Mouse (Mus musculus) T-cell, adult 2 months (primary cell): ENCODE measurements at regions not wholly inside any gene's neighbourhood (a gene's known extent, or its start where the extent isn't known, plus 50 kb on each side); places are given as distances from the start of the nearest gene placed in this dataset.

Source experiments
- DNase-seq: peaks from one replicate; pipeline ENCODE4 v3.0.0; 2022; ENCODE audit warnings: low spot score

- DNase-seq = no peak
These were observed 78.6 kb upstream of the Nkx1-1 start for GRCm38 (mm10) chr5:33512253-33512884.

DNA sequence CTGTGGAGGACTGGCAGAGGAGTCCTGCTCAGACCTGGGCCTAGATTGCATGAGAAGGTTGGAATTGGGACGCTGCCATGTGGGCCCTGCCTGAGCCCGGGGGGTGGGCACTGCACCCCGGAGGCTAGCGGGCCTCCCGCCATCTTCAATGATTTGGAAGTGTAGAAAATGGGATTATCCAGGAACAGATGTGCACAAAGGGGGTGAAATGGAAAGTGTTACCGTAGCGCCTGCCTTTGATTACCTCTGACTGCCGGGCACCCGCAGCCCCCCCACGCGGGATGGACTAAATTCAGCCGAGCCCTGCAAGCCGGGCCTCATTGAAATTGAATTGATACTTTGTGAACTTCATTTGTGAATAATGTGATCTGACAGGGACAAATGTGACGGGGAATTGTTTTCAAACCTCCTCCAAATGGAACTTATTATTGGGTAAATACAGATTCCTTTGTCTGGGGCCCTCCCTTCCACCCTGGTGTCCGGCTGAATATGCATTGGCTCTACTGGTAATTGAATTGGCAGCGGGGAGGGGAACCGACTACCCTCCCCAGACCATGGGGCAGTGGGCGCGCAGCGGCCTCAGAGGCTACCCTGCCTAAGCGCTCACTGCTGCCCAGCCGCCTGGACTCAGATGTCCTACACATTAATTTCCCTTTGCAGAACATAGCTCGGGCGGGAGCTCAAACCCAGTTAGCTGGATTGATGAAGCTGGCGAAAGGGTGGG, 77.9 kb upstream of the Nkx1-1 start:
- no peak for DNase-seq

DNA sequence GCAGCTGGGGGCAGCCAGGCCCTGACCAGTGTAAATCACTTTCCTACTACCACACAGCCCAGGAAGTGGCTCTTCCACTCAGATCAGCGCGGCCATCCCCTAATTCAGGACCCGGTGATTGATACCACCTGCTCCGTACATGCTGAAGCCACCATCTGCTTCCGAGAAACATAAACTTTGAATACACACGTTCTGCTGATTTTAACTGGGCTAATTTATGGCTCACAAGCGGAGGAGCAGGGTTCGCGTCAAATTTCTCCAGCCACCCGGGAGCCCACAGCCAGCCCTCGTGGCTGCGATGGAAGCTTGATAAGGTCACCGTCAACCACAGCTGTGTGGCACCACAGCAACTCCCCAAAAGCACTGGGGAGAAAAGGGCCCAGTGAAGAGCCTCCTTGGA, 72.0 kb upstream of the Nkx1-1 start:
- DNase-seq = no peak

DNA sequence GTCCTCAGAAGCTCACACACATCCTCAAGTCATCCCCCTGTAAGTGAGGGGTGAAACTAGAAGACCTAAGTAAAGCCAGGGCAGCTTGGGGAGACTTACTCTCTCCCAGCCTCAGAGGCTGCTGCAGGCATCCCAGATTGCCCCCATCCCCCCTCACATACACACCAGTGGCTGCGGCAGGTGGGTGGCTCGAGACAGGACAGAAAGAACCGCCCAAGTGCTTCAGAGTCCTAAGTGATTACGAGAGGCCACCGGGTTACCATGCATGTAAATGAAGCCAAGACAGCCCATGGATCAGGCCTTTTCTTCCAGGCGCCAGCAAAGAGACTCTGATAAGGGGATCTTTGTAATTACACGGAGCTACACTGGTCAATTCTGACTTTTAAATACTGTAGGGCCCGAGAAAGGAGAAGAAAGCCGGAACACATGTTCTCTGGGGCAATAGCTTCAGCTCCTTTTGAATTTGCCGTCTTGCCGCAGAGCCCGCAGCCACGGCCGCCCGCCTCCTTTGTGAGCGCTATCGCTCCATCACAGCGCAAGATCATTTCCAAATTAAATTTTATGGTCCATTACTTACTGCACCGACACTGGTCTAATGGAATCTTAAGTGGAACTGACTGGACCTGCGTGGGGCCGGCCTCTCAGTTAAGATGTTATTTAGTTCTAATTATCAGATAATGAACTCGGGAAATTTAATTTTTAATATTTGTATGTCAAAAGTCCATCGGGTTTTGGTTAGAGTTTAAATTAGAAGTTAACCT, 68.1 kb upstream of the Nkx1-1 start:
- DNase-seq = no peak

DNA sequence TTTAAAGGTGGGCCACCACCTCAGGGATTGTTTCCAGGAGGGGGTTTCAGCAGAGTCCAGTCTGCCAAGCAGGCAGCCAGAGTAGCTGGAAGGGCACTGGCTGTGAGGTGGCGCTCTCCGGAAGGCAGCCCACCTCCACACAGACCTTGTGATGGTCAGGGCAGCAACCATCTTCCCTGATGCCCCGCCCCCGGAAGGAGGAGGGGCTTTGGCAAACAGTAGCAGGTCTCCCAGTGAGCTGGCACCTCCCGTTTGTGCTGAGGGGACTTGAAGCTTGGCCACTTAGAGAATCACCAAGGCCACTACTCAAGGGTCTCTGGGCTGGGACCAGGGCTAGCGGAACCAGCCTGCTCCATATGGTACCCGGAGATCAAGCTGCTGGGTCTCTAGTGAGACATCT, 67.4 kb upstream of the Nkx1-1 start:
- DNase-seq = no peak

DNA sequence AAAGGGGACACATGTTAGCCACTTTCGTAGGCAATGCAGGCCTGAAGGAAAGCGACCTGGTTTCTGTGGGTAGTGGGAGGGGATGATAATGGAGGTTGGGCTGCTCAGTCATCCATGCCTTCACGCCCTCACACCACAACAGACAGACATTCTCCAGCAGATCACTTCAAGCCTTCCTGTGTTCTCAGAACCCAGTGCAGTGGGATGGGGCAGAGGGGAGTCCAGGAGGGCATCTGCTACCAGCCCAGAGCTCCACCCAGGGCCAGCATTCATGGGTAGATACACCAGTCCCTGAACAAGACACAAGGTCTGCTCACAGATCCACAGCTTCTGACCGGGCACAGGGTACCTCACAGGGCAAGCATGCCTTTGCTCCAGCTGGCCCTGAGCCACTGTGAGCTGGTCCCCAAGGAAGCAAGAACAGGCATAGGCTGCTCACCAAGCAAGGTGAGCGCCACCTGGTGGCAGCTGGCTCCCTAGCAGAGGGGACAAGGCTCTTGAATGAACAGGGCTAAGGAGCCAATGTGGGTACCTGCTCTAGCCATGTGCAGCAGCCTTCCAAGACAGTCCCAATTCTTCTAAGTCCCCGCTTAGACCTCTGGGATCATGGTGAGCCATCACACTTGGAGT, 62.2 kb upstream of the Nkx1-1 start:
- peak; percentile 58 for DNase-seq

GRCm38 (mm10) chr5:33495276-33495675, 61.5 kb upstream of the Nkx1-1 start:
- no peak for DNase-seq

DNA sequence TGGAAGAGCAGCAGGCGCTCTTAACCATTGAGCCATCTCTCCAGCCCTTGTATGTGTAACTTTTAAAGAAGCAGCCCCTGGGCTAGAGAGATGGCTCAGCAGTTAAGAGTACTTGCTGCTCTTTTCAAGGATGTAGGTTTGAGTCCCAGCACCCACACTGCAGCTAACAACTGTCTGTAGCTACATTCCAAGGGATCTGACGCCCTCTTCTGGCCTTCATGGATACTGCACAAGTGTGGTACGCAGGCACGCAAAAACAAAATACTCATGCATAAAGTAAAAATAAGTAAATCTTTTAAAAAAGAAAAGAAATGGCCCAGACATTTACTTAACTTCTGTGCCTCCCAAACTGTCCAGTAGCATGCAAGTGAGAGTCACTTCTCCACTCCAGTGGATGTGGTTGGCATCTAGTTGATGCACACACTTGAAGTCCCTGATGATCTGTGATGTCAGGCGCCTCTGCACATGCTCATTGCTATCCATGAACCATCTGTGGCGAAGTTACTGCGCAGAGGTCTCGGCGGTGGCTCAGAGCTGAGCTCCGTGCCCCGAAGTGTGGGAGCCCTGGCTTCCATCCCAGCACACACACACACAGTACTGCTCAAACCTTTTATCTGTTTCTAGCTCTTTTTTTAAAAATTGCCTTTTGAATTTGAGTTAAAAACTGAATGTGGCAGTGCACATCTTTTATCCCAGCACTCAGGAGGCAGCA, 59.0 kb upstream of the Nkx1-1 start:
- no peak for DNase-seq

- DNase-seq = no peak
These were observed 55.5 kb upstream of the Nkx1-1 start for GRCm38 (mm10) chr5:33489286-33489685.

- DNase-seq = no peak
These were observed 54.4 kb upstream of the Nkx1-1 start for GRCm38 (mm10) chr5:33488152-33488561.

DNA sequence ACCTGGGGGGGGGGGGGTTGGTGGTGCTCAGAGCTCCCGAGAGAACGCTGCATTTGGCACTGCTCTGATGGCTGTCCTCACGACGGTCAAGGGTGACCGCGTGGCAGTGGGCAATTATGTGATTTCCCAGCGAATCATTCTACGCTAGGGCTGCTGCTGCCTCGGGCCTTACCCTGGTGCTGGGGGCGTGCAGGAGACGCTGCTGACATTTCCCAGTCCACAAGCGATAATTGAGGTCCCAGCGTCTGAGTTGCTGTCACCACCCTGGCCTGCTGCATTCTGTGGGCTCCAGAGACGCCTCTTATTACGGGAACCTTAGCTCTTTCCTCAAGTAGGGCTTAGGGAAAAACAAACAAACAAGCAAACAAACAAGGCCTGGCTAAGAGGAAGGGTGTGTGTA, 52.0 kb upstream of the Nkx1-1 start:
- no peak for DNase-seq
